ENCODE assay signal across 21 mouse cellular contexts in genomic region chr19:41473566-41474135, GRCm38 (mm10).
"Had no signal": no experiment of that assay in that cellular context is flagged by ENCODE, and none has a peak within 500 bp of the region (broad histone marks: within the 10 kb centered on the region; RNA-seq: fewer than 3 reads in every experiment).

No protein-coding gene starts in this region.

- H3K27me3 ChIP-seq: hindbrain, embryonic 15.5 days; limb, embryonic 13.5 days; limb, embryonic 15.5 days; liver, embryonic 13.5 days had no signal

- DNase-seq: forebrain, postnatal 0 days; gastrocnemius, postnatal 14 days; gastrocnemius, postnatal 36 days; heart, adult 18-20 months; heart, postnatal 14 days; heart, postnatal 36 days; kidney, adult 11 months; kidney, adult 8-10 months; kidney, postnatal 10 days; kidney, postnatal 25 days; layer of hippocampus, adult 9-11 months; layer of hippocampus, postnatal 36 days; left cerebral cortex, postnatal 4 days; liver, embryonic 13.5 days had no signal

- ATAC-seq: forebrain, postnatal 0 days; hindbrain, postnatal 0 days had no signal

- H3K4me3 ChIP-seq: heart, embryonic 10.5 days; heart, embryonic 12.5 days; hindbrain, embryonic 13.5 days; hindbrain, embryonic 15.5 days; limb, embryonic 13.5 days; limb, embryonic 15.5 days; liver, embryonic 13.5 days had no signal

- H3K4me1 ChIP-seq: hindbrain, embryonic 13.5 days; hindbrain, embryonic 15.5 days; limb, embryonic 13.5 days; limb, embryonic 15.5 days had no signal

- H3K27ac ChIP-seq: heart, embryonic 10.5 days; hindbrain, embryonic 13.5 days; hindbrain, embryonic 15.5 days; hindbrain, postnatal 0 days; limb, embryonic 13.5 days; limb, embryonic 15.5 days had no signal

- H3K36me3 ChIP-seq: heart, embryonic 10.5 days; heart, embryonic 12.5 days; hindbrain, embryonic 13.5 days; hindbrain, embryonic 15.5 days; limb, embryonic 13.5 days; limb, embryonic 15.5 days; liver, embryonic 13.5 days had no signal

- H3K9me3 ChIP-seq: heart, embryonic 10.5 days; heart, embryonic 12.5 days; hindbrain, embryonic 13.5 days; hindbrain, embryonic 15.5 days; limb, embryonic 13.5 days; limb, embryonic 15.5 days; liver, embryonic 13.5 days had no signal

- H3K4me2 ChIP-seq: heart, embryonic 12.5 days; hindbrain, embryonic 13.5 days; hindbrain, embryonic 15.5 days; limb, embryonic 13.5 days; limb, embryonic 15.5 days; liver, embryonic 13.5 days had no signal

- H3K9ac ChIP-seq: forebrain, postnatal 0 days; heart, embryonic 12.5 days; hindbrain, embryonic 13.5 days; hindbrain, embryonic 15.5 days; limb, embryonic 13.5 days; limb, embryonic 15.5 days; liver, embryonic 13.5 days had no signal
